Mouse (Mus musculus) CD4-positive helper T cell, adult 2 months (primary cell): ENCODE data around the gene Fchsd2.
"Not testable (repeated sequence)": the region's sequence is repeated elsewhere in the genome, so short reads cannot be mapped to it uniquely, and the experiment has no call there.

Experiments used
- DNase-seq: peaks from one replicate; pipeline ENCODE4 v3.0.0-alpha.2; 2012; ENCODE audit warnings: low read depth, missing footprints, low spot score

Gene Fchsd2

DNA sequence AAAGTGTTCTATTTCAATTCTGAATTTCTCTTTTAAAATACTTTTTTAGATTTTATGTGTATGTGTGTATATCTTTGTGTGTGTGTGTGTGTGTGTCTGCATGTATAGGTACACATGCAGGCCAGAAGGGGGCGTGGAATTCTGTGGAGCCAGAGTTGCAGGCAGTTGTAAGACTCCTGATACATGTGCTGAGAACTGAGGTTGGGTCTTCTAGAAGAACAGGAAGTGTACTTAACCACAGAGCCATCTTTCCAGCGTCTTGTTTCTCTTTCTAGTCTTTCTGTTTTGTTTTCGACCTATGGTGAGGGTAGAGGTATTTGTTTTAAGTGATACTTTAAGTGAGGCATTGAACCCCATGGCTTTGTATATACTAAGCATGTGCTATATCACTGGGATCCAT, 20.7 kb downstream of the Fchsd2 start:
- peak; percentile 63 for DNase-seq

GRCm38 (mm10) chr7:101114328-101114727, 21.7 kb downstream of the Fchsd2 start:
- DNase-seq: no peak

DNA sequence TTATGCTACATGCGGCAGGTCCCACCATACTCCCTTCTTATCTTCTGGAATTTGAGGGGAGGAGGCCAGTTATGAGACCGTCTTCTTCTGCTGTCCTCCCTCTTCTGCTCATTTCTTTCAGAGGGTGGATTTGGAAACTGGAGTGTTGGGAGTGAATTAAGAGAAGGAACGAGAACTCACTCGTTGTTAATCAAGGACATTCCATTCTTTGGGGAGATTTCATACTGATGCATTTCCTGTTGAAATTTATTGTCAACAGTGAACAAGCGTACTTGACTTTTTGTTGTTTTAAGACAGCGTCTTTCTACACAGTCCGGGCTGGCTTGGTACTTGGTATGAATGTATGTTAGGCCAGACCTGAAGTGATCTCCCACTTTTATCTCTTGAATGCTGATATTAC, 26.7 kb downstream of the Fchsd2 start:
- DNase-seq: no peak

- no peak for DNase-seq
Measured at GRCm38 (mm10) chr7:101123579-101124347, 31.1 kb downstream of the Fchsd2 start.

GRCm38 (mm10) chr7:101127737-101128136, 35.1 kb downstream of the Fchsd2 start:
- no peak for DNase-seq

DNA sequence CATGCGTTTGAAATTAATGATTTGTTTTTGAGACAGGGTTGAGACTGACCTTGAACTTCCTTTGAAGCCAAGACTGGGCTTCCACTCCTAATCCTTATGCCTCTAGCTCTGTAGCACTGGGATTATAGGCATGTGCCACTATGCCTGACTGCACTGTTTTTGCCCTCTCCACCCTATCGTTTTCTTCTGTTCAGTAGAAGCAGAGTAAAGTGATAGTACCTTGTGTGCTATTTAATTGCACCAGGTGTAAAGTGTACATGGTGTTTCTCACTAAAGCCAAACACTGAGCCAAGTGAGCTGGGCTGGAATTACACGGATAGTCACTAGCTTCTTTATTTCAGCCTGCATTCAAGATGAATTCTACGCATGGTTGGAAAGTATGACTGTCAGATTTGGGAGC, 35.9 kb downstream of the Fchsd2 start:
- no peak for DNase-seq

DNA sequence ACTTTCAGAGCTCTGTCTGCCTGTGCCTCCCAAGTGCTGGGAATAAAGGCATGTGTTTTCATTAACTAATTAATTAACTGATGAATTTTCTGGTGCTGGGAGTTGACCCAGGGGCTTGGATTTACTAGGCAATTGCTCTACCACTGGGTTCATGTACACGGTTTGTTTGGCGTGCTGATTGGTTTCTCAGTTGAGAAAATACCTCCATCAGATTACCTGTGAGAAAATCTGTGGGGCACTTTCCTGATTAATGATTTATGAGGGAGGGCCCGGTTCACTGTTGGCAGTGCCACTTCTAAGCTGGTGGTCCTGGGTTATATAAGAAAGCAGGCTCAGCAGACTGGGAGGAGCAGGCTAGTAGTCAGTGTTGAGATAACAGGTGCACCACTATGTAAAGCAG, 38.0 kb downstream of the Fchsd2 start:
- DNase-seq: no peak

DNA sequence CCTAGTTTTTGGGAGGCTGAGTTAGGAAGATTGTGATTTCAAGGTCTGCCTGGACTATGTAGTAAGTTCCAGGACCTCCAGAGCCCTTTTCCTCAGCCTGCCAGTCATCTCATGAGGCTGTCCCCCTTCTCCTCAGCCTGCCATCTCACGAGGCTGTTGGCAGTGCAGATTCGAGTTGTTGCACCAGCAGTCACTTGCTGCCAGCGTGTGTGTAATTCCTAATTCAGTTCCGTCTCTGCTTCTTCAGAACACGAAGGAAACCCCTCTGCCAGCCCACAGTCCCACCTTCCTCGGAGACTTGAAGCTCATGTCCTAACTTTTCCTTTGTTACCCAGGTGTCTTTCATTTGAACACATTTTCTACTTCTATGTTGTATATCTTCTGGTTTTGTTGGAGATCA, 38.6 kb downstream of the Fchsd2 start:
- no peak for DNase-seq

DNA sequence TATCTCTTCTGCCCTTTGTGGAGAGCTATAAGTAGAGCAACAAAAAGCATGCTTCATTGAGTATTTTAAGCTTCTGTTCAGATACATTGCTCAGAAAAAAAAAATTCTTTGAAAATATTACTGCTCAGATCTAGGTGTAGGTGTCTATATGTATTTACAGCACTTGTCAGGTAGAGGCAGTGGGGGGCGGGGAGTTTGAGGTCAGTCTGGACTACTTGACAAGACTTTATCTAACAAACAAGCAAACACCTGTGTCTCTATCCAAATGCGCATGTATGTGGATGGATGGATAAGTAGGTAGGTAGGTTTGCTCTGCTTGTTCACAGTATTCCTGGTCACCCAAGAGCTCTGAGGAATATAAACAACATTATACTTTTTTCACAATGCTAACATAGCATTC, 40.9 kb downstream of the Fchsd2 start:
- no peak for DNase-seq

GRCm38 (mm10) chr7:101134117-101134516, 41.5 kb downstream of the Fchsd2 start:
- DNase-seq: no peak

DNA sequence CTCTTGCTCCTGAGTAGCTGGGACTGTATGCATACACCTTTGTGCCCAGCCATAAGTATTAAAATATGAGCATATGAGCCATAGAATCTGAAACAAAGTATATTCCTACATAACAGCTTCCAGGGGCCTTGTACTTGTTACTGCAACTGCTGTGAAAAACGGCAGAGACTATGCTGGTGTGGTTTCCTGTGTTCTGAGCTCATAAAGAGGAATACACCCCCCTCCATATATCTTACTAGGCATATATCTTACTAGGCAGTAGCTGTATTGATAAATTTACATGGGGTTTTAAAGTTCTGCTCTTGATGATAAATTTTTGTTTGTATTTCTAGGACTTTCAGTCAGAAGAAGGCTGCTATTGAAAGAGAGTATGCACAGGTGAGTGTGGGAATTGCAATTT, 46.2 kb downstream of the Fchsd2 start:
- no peak for DNase-seq

DNA sequence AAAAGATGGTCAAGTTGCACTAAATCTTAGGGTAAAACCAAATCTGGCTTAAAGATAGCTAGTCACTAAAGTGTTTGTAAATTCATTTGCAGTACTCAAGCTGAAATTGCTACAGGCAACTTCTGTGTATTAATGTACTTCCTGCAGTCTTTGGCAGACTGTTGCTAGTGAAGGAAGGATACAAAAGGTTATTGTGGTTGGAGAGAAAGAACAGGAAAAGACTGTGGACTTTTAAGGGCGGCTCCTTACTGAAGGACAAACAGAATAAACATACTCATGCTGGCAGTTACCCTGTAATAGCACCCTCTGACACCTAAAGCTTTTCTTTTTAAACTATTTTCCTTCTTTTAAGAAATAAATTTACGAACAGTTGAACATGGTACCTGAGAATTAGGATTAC, 50.2 kb downstream of the Fchsd2 start:
- DNase-seq: no peak

GRCm38 (mm10) chr7:101144222-101144621, 51.6 kb downstream of the Fchsd2 start:
- no peak for DNase-seq

- no peak for DNase-seq
Measured at GRCm38 (mm10) chr7:101149039-101149438, 56.4 kb downstream of the Fchsd2 start.

DNA sequence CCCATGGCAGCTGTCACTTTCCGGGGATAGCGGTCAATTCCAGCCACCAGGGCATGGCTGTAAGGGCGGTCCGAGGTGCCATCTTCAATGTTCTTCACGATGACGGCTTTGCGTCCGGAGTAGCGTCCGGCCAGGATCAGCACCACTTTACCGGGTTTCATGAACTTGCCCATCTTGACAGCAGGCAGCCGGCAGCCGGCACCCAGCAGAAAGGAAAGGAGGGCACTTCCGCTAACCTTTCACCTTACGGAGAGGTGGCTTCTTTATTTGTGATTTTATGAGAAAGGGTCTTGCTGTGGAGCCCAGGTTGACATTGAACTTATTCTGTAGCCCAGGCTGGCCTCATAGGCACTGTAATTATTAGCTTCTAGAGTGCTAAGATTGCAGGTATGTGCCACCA, 62.2 kb downstream of the Fchsd2 start:
- not testable (repeated sequence) for DNase-seq

DNA sequence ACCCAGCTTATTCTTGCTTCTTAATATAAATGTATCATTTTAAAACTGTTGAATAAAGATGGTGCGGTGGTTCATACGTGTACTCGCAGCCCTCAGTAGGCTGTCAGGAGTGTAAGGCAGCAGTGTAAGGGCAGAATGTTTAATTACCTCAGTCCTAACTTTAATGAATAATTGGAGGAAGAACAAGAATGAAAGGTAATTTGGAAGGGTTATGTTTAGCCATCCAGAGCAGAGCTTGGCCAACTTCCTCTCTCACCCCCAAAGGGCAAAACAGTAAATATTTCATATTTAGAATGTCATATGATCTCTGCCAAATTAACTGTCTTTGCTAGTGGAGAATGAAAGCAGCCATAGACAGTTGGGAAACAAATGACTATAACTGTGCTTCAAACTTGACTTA, 62.6 kb downstream of the Fchsd2 start:
- no peak for DNase-seq

DNA sequence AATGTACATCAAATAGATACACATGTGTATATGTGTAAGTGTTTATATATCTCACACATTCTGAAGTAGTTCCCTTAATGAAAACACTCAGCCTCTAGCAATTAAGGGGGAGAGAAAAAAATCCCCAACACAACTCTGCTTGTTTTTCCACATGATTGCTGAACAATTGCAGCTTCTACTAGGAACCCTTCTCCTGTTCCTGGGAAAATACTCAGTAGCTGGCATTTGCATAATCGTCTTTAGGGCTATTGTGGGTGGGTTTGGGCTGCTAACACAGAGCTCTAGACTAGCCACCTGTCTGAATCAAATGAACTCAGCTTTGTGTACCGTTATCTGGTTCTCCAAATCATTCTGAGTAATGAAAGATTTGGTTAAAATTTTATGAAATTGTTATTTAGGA, 67.6 kb downstream of the Fchsd2 start:
- DNase-seq: no peak

DNA sequence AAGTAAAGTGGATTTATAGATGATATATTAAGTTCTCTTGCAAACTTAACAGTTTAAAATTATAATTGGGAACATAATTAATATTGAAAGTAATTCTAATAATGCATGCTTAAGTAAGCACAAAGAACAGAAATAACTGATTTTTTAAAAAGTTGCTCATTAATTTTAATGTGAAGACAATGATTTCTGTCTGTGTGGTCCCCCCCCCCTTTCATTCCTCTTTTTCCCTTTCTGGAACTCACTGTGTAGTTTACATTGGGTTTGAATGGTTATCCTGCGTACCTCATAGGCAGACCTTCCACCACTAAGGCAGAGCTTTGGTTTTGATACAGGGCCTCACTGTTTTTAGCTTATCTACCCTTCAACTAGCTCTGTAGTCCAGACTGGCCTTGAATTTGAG, 70.1 kb downstream of the Fchsd2 start:
- DNase-seq: no peak

GRCm38 (mm10) chr7:101163878-101164277, 71.2 kb downstream of the Fchsd2 start:
- no peak for DNase-seq

GRCm38 (mm10) chr7:101166568-101166967, 73.9 kb downstream of the Fchsd2 start:
- DNase-seq: no peak

GRCm38 (mm10) chr7:101170482-101170881, 77.8 kb downstream of the Fchsd2 start:
- DNase-seq: no peak

DNA sequence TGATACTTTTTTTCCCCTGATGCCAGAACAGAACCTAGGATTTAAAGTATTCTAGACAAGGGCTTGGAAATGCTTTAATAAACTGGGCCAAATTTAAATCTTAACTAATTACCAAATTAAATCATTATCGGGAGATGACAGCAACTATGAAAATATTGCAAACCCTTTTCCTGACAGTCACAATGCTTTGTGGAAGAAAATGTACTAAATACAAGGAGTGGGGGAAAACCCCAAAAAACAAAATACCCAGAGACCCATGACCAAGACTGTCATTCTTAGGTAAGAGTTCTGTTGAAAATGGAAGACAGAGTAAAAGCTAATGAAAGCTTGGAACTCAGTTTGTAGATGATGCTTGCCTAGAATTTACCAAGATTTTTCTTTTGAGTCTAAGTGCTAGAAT, 78.3 kb downstream of the Fchsd2 start:
- no peak for DNase-seq

GRCm38 (mm10) chr7:101173331-101173730, 80.7 kb downstream of the Fchsd2 start:
- no peak for DNase-seq

GRCm38 (mm10) chr7:101178751-101179150, 86.1 kb downstream of the Fchsd2 start:
- no peak for DNase-seq
